8 mouse cellular contexts compared by ENCODE assay signal in the genomic region with DNA sequence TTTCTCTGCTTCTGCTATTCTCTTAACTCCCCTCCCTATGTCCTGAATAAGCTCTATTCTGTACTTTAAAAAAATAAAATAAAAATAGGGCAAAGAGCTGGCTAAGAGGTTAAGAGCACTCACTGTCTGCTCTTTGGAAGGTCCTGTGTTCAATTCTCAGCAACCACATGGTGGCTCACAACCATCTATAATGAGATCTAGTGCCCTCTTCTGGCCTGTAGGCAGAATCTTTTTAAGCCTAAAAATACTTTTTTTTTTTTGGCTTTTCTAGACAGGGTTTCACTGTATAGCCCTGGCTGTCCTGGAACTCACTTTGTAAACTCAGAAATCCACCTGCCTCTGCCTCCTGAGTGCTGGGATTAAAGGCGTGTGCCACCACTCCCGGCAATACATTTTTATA. TPM values are rescaled to one million over a fixed set of nuclear protein-coding genes. Genes with fewer than 3 reads are reported as not detected.
DNase-seq lines count a peak whose midpoint lies in the region; ATAC-seq and TF ChIP-seq lines count a peak whose summit lies in the region.
"Not testable (repeated sequence)": the region's sequence is repeated elsewhere in the genome, so short reads cannot be mapped to it uniquely, and the experiment has no call there.

No protein-coding gene starts in this region.

- not testable (repeated sequence) for TF ChIP-seq EP300 in stomach, postnatal 0 days (optimal IDR thresholded peaks at IDR 0.05)

- not testable (repeated sequence) for H3K9ac ChIP-seq in ES-E14 (ENCODE audit: insufficient read depth, low read depth, low read length, poor library complexity, severe bottlenecking); intestine, postnatal 0 days (ENCODE audit: low read depth, low read length); liver, adult 2 months (ENCODE audit: low read depth, low read length); stomach, postnatal 0 days (ENCODE audit: low read length)

- TF ChIP-seq POLR2A in liver, adult 2 months (IDR thresholded peaks at IDR 0.05; ENCODE audit: extremely low read depth, insufficient read depth, low read length), result not testable (repeated sequence)

- not testable (repeated sequence) for H3K4me3 ChIP-seq in E14TG2a.4 (replicated peaks; ENCODE audit: low read length); ES-E14 (ENCODE audit: insufficient read depth in 1 of 2, low read depth in 1 of 2, low read length in 2 of 2, poor library complexity in 1 of 2, severe bottlenecking in 1 of 2); gastrocnemius, adult 2 months; intestine, postnatal 0 days (ENCODE audit: low read depth, low read length); layer of hippocampus, adult 2 months; liver, adult 2 months (ENCODE audit: insufficient read depth, low read depth, low read length); stomach, postnatal 0 days (ENCODE audit: low read depth, low read length)

- POLR2A ChIA-PET in Patski (lab: Charles Lee), result not testable (repeated sequence)

- not testable (repeated sequence) for H3K9me3 ChIP-seq in E14TG2a.4 (ENCODE audit: low read length); ES-E14 (ENCODE audit: control insufficient read depth, insufficient read depth, low read depth, low read length); intestine, postnatal 0 days (ENCODE audit: control insufficient read depth); stomach, postnatal 0 days (ENCODE audit: control insufficient read depth, low read length)

- not testable (repeated sequence) for H3K27me3 ChIP-seq in E14TG2a.4 (ENCODE audit: insufficient read depth, low read length); Patski; intestine, postnatal 0 days (replicated peaks; ENCODE audit: control insufficient read depth, insufficient read depth, low read length); liver, adult 2 months (ENCODE audit: control insufficient read depth, insufficient read depth, low read length); stomach, postnatal 0 days (ENCODE audit: control insufficient read depth, insufficient read depth, low read length)

- H3K4me2 ChIP-seq in intestine, postnatal 0 days (replicated peaks; ENCODE audit: low read depth); stomach, postnatal 0 days (replicated peaks; ENCODE audit: low read depth): not testable (repeated sequence)

- ATAC-seq in Patski; intestine, postnatal 0 days; stomach, postnatal 0 days (ENCODE audit: low FRiP score, low TSS enrichment): not testable (repeated sequence)

- peaks cover 65% of the 10 kb centered on the region for H3K4me1 ChIP-seq in E14TG2a.4 (replicated peaks; ENCODE audit: low read depth, low read length)
- H3K4me1 ChIP-seq in ES-E14 (ENCODE audit: control insufficient read depth in 2 of 2, insufficient read depth in 2 of 2, low read length in 2 of 2, poor library complexity in 1 of 2); intestine, postnatal 0 days (replicated peaks; ENCODE audit: control insufficient read depth, insufficient read depth, low read length); stomach, postnatal 0 days (replicated peaks; ENCODE audit: control insufficient read depth, insufficient read depth): not testable (repeated sequence)
- peaks cover 19% of the 10 kb centered on the region for H3K4me1 ChIP-seq in liver, adult 2 months (ENCODE audit: control insufficient read depth, insufficient read depth, low read length)

- TF ChIP-seq CTCF in E14TG2a.4 (conservative IDR thresholded peaks at IDR 0.05; ENCODE audit: low read length) (peak; percentile 36), Patski (IDR thresholded peaks at IDR 0.05) (peak; percentile 48)
- TF ChIP-seq CTCF in gastrocnemius, adult 2 months (IDR thresholded peaks at IDR 0.05), result peak; percentile 9; the same call in 1 of the 2 replicates
- TF ChIP-seq CTCF in intestine, postnatal 0 days (IDR thresholded peaks at IDR 0.05; ENCODE audit: low read depth), result peak; percentile 16; the same call in 1 of the 2 replicates
- peak; percentile 47 for TF ChIP-seq CTCF in layer of hippocampus, adult 2 months (conservative IDR thresholded peaks at IDR 0.05)
- TF ChIP-seq CTCF in liver, adult 2 months (IDR thresholded peaks at IDR 0.05; ENCODE audit: low read depth, low read length), result not testable (repeated sequence)
- TF ChIP-seq CTCF in stomach, postnatal 0 days (IDR thresholded peaks at IDR 0.05; ENCODE audit: low read depth), result peak; percentile 30

- WGBS in intestine, postnatal 0 days, result 88% methylated on average over 2 of the region's 2 CpGs
- WGBS in liver, adult 2 months, result 95% methylated on average over 2 of the region's 2 CpGs
- WGBS in stomach, postnatal 0 days, result 95% methylated on average over 2 of the region's 2 CpGs

- CTCF ChIA-PET in Patski (lab: Charles Lee), result interaction anchor here (1.0 kb wide), 1 partner anchor 20 kb away, joined by 3 read pairs; no protein-coding TSS in a partner anchor

- H3K27ac ChIP-seq in ES-E14 (ENCODE audit: insufficient read depth, low read depth, low read length, poor library complexity, severe bottlenecking); gastrocnemius, adult 2 months; intestine, postnatal 0 days (ENCODE audit: low read depth, low read length); layer of hippocampus, adult 2 months; stomach, postnatal 0 days (replicated peaks): not testable (repeated sequence)
- H3K27ac ChIP-seq in liver, adult 2 months (replicated peaks; ENCODE audit: insufficient read depth, low read depth, low read length), result peak overlapping the region; percentile 84

- H3K79me2 ChIP-seq in liver, adult 2 months (ENCODE audit: control insufficient read depth, insufficient read depth, low read length), result peaks cover 15% of the 10 kb centered on the region; the same call in 1 of the 2 replicates

- in situ Hi-C loops in ES-E14 (cut with MboI; ENCODE audit: low sequenced_read_pairs in 2 of 2, unreplicated experiment in 2 of 2); Patski (cut with MboI; ENCODE audit: low pct_unique_long_range_greater_than_20kb): not testable (repeated sequence)

- intact Hi-C loops in gastrocnemius, adult 2 months (cut with DNase I), result not testable (repeated sequence)

- not testable (repeated sequence) for DNase-seq in ES-E14 (ENCODE audit: low read depth, low spot score); Patski (ENCODE audit: low read depth, low spot score); gastrocnemius, adult 2 months; layer of hippocampus, adult 2 months (ENCODE audit: low spot score in 2 of 2); liver, adult 2 months (ENCODE audit: extremely low read depth, low read depth, low spot score); stomach, postnatal 0 days (ENCODE audit: low spot score)

- H3K36me3 ChIP-seq in E14TG2a.4 (ENCODE audit: insufficient read depth, low read length) (peaks cover 100% of the 10 kb centered on the region), ES-E14 (ENCODE audit: control insufficient read depth, insufficient read depth, low read length, poor library complexity, severe bottlenecking) (peaks cover 36% of the 10 kb centered on the region)
- H3K36me3 ChIP-seq in intestine, postnatal 0 days (ENCODE audit: control insufficient read depth, insufficient read depth), result peaks cover 59% of the 10 kb centered on the region
- peaks cover 42% of the 10 kb centered on the region for H3K36me3 ChIP-seq in liver, adult 2 months (ENCODE audit: control insufficient read depth, insufficient read depth, low read length)
- H3K36me3 ChIP-seq in stomach, postnatal 0 days (ENCODE audit: control insufficient read depth, insufficient read depth, low read length), result peaks cover 13% of the 10 kb centered on the region

RNA-seq across cellular contexts. Expression of a gene that starts 11.7 kb away (rescaled TPM):
- total RNA-seq in ES-E14 (2012; rRNA removed), result 125 and 240 TPM in 2 replicates
- polyA plus RNA-seq in Patski (2021), result 141 TPM
- total RNA-seq in gastrocnemius, adult 2 months (2021), result 10 to 100 TPM; 75.4 to 81.3 TPM
- 264 and 269 TPM in 2 replicates for polyA plus RNA-seq in intestine, postnatal 0 days (2015; fragmentation: Nextera tagmentation; extraction: Ambion mirVana)
- 100 to 1,000 TPM; 135 to 142 TPM for total RNA-seq in layer of hippocampus, adult 2 months (2021)
- total RNA-seq in liver, adult 2 months (2014; rRNA removed), result 90.4 and 97.3 TPM in 2 replicates
- polyA plus RNA-seq in liver, adult 2 months (2012; rRNA removed), result 24.8 and 30.9 TPM in 2 replicates
- 297 and 316 TPM in 2 replicates for polyA plus RNA-seq in stomach, postnatal 0 days (2015; fragmentation: Nextera tagmentation; extraction: Ambion mirVana)

RNA-seq across cellular contexts. Expression of a gene that starts 12.6 kb away (rescaled TPM):
- 1,760 and 2,075 TPM in 2 replicates for total RNA-seq in ES-E14 (2012; rRNA removed)
- polyA plus RNA-seq in Patski (2021), result 2,546 TPM
- 1,000 to 10,000 TPM; 3,225 to 4,497 TPM for total RNA-seq in gastrocnemius, adult 2 months (2021)
- polyA plus RNA-seq in intestine, postnatal 0 days (2015; fragmentation: Nextera tagmentation; extraction: Ambion mirVana), result 2,460 and 2,644 TPM in 2 replicates
- total RNA-seq in layer of hippocampus, adult 2 months (2021), result 1,000 to 10,000 TPM; 1,635 to 1,673 TPM
- 1,653 and 1,721 TPM in 2 replicates for total RNA-seq in liver, adult 2 months (2014; rRNA removed)
- polyA plus RNA-seq in liver, adult 2 months (2012; rRNA removed), result 2,471 and 2,841 TPM in 2 replicates
- polyA plus RNA-seq in stomach, postnatal 0 days (2015; fragmentation: Nextera tagmentation; extraction: Ambion mirVana), result 2,044 and 2,075 TPM in 2 replicates

RNA-seq across cellular contexts. Expression of a gene that starts 20.9 kb away (rescaled TPM):
- total RNA-seq in ES-E14 (2012; rRNA removed), result 42.8 and 59.9 TPM in 2 replicates
- polyA plus RNA-seq in Patski (2021), result 45.8 TPM
- total RNA-seq in gastrocnemius, adult 2 months (2021), result 10 to 100 TPM; 12.7 to 13.2 TPM
- 8.1 and 8.6 TPM in 2 replicates for polyA plus RNA-seq in intestine, postnatal 0 days (2015; fragmentation: Nextera tagmentation; extraction: Ambion mirVana)
- total RNA-seq in layer of hippocampus, adult 2 months (2021), result 10 to 100 TPM; 42.8 to 45.5 TPM
- 6.6 and 9.1 TPM in 2 replicates for total RNA-seq in liver, adult 2 months (2014; rRNA removed)
- polyA plus RNA-seq in liver, adult 2 months (2012; rRNA removed), result 9.7 and 12.3 TPM in 2 replicates
- 5.5 and 7.9 TPM in 2 replicates for polyA plus RNA-seq in stomach, postnatal 0 days (2015; fragmentation: Nextera tagmentation; extraction: Ambion mirVana)

RNA-seq across cellular contexts. Expression of a gene that starts 35.1 kb away (rescaled TPM):
- total RNA-seq in ES-E14 (2012; rRNA removed), result 746 and 1,114 TPM in 2 replicates
- polyA plus RNA-seq in Patski (2021), result 764 TPM
- total RNA-seq in gastrocnemius, adult 2 months (2021), result 100 to 1,000 TPM; 385 to 418 TPM
- 511 and 531 TPM in 2 replicates for polyA plus RNA-seq in intestine, postnatal 0 days (2015; fragmentation: Nextera tagmentation; extraction: Ambion mirVana)
- total RNA-seq in layer of hippocampus, adult 2 months (2021), result 100 to 1,000 TPM; 333 to 336 TPM
- 353 and 448 TPM in 2 replicates for total RNA-seq in liver, adult 2 months (2014; rRNA removed)
- polyA plus RNA-seq in liver, adult 2 months (2012; rRNA removed), result 170 and 182 TPM in 2 replicates
- 618 and 628 TPM in 2 replicates for polyA plus RNA-seq in stomach, postnatal 0 days (2015; fragmentation: Nextera tagmentation; extraction: Ambion mirVana)

RNA-seq across cellular contexts. Expression of a gene that starts 55.5 kb away (rescaled TPM):
- 51.8 and 63.5 TPM in 2 replicates for total RNA-seq in ES-E14 (2012; rRNA removed)
- 28.4 TPM for polyA plus RNA-seq in Patski (2021)
- total RNA-seq in gastrocnemius, adult 2 months (2021), result under 1 TPM; 0.61 to 0.95 TPM
- 18.7 and 22.1 TPM in 2 replicates for polyA plus RNA-seq in intestine, postnatal 0 days (2015; fragmentation: Nextera tagmentation; extraction: Ambion mirVana)
- total RNA-seq in layer of hippocampus, adult 2 months (2021), result 1 to 10 TPM; 7.7 to 8.0 TPM
- total RNA-seq in liver, adult 2 months (2014; rRNA removed), result 3.5 and 5.5 TPM in 2 replicates
- 1.3 and 1.5 TPM in 2 replicates for polyA plus RNA-seq in liver, adult 2 months (2012; rRNA removed)
- 27.3 and 27.4 TPM in 2 replicates for polyA plus RNA-seq in stomach, postnatal 0 days (2015; fragmentation: Nextera tagmentation; extraction: Ambion mirVana)
